Mouse (Mus musculus): ENCODE measurements around the gene Rcbtb2. TPM values are rescaled to one million over a fixed set of nuclear protein-coding genes. Genes with fewer than 3 reads are reported as not detected.

Gene Rcbtb2
- total and polyA plus RNA-seq, 3 experiments = 34.1 to 49.0 (median 36.9) TPM

GRCm38 (mm10) chr14:73132731-73133130, 9.9 kb downstream of the Rcbtb2 start:
- Histone ChIP-seq H3K27me3 (replicated peaks) (no peaks in the 10 kb centered on the region), H3K36me3 (replicated peaks in 1 of 2; ENCODE audit: control insufficient read depth in 1 of 2, insufficient read depth in 1 of 2, low read length in 1 of 2) (no peaks in the 10 kb centered on the region), H3K9me3 (replicated peaks; ENCODE audit: low read length) (no peaks in the 10 kb centered on the region), H3K79me2 (replicated peaks; ENCODE audit: control insufficient read depth, extremely low read depth, insufficient read depth, poor library complexity, severe bottlenecking) (no peaks in the 10 kb centered on the region), H3K4me2 (ENCODE audit: insufficient read depth, low read depth, poor library complexity, severe bottlenecking) (no peak overlapping the region), H3K4me1 (ENCODE audit: control insufficient read depth in 1 of 2, insufficient read depth in 2 of 2) (peaks cover 0 to 10% of the 10 kb centered on the region in 2 experiments; a peak in 2 of 4 replicates), H3K27ac (ENCODE audit: insufficient read depth, low read depth) (no peak overlapping the region), H3K4me3 (replicated peaks in 1 of 3; ENCODE audit: low read depth in 2 of 3, low read length in 2 of 3, poor library complexity in 1 of 3) (no peak overlapping the region), H3K9ac (ENCODE audit: insufficient read depth, low read depth) (no peak overlapping the region)
- in situ Hi-C loops (cut with MboI; ENCODE audit: low pct_ligation_motif_present, low pct_unique_long_range_greater_than_20kb, low sequenced_read_pairs) = loop anchor here (10.0 kb wide), 1 partner anchor 102 kb away; the partner anchor contains the start of gene Lpar6
- no peak for DNase-seq (ENCODE audit: extremely low read depth)
- no peak for TF ChIP-seq JUND (conservative IDR thresholded peaks at IDR 0.05; ENCODE audit: low read depth, low read length)
- no peak for TF ChIP-seq ZKSCAN1 (IDR thresholded peaks at IDR 0.05; ENCODE audit: borderline replicate concordance, low read depth, low read length)
- no peak for TF ChIP-seq BHLHE40 (IDR thresholded peaks at IDR 0.05; ENCODE audit: low read depth, low read length)
- no peak for TF ChIP-seq POLR2AphosphoS2 (IDR thresholded peaks at IDR 0.05; ENCODE audit: low read depth, low read length)
- TF ChIP-seq TCF12 (IDR thresholded peaks at IDR 0.05; ENCODE audit: low read depth, low read length) = no peak
- TF ChIP-seq JUN (IDR thresholded peaks at IDR 0.05; ENCODE audit: insufficient read depth, low read depth, low read length) = no peak
- no peak for TF ChIP-seq RAD21 (IDR thresholded peaks at IDR 0.05; ENCODE audit: low read depth, low read length)
- no peak for TF ChIP-seq ETS1 (conservative IDR thresholded peaks at IDR 0.05; ENCODE audit: low read depth, low read length)
- dilution Hi-C loops (cut with MboI; ENCODE audit: extremely low pct_ligation_motif_present, extremely low pct_unique_long_range_greater_than_20kb, low sequenced_read_pairs) = no loop called here

- no peak for TF ChIP-seq MXI1 (IDR thresholded peaks at IDR 0.05; ENCODE audit: low read depth, low read length)
- TF ChIP-seq NELFE (IDR thresholded peaks at IDR 0.05; ENCODE audit: low read depth, low read length) = no peak
- no peak for TF ChIP-seq SMC3 (IDR thresholded peaks at IDR 0.05; ENCODE audit: low read depth, low read length)
- H3K4me1 ChIP-seq (ENCODE audit: control insufficient read depth in 1 of 2, insufficient read depth in 2 of 2) = peaks cover 0 to 2% of the 10 kb centered on the region in 2 experiments; a peak in 2 of 4 replicates
- H3K9ac ChIP-seq (ENCODE audit: insufficient read depth, low read depth) = no peak overlapping the region
- H3K36me3 ChIP-seq (replicated peaks in 1 of 2; ENCODE audit: control insufficient read depth in 1 of 2, insufficient read depth in 1 of 2, low read length in 1 of 2) = no peaks in the 10 kb centered on the region
- DNase-seq (ENCODE audit: extremely low read depth) = no peak
- in situ Hi-C loops (cut with MboI; ENCODE audit: low pct_ligation_motif_present, low pct_unique_long_range_greater_than_20kb, low sequenced_read_pairs) = loop anchor here (10.0 kb wide), 1 partner anchor 98 kb away; the partner anchor contains the start of gene Lpar6
- H3K9me3 ChIP-seq (replicated peaks; ENCODE audit: low read length) = no peaks in the 10 kb centered on the region
- H3K79me2 ChIP-seq (replicated peaks; ENCODE audit: control insufficient read depth, extremely low read depth, insufficient read depth, poor library complexity, severe bottlenecking) = no peaks in the 10 kb centered on the region
- H3K27me3 ChIP-seq (replicated peaks) = no peaks in the 10 kb centered on the region
- H3K4me3 ChIP-seq (replicated peaks in 1 of 3; ENCODE audit: low read depth in 2 of 3, low read length in 2 of 3, poor library complexity in 1 of 3) = no peak overlapping the region
- no peak overlapping the region for H3K27ac ChIP-seq (ENCODE audit: insufficient read depth, low read depth)
- dilution Hi-C loops (cut with MboI; ENCODE audit: extremely low pct_ligation_motif_present, extremely low pct_unique_long_range_greater_than_20kb, low sequenced_read_pairs) = no loop called here
- H3K4me2 ChIP-seq (ENCODE audit: insufficient read depth, low read depth, poor library complexity, severe bottlenecking) = no peak overlapping the region
Observed at GRCm38 (mm10) chr14:73137234-73137633, 14.4 kb downstream of the Rcbtb2 start.

- Histone ChIP-seq H3K9ac (ENCODE audit: insufficient read depth, low read depth) (no peak overlapping the region), H3K9me3 (replicated peaks; ENCODE audit: low read length) (no peaks in the 10 kb centered on the region), H3K27me3 (replicated peaks) (no peaks in the 10 kb centered on the region), H3K36me3 (replicated peaks in 1 of 2; ENCODE audit: control insufficient read depth in 1 of 2, insufficient read depth in 1 of 2, low read length in 1 of 2) (no peaks in the 10 kb centered on the region), H3K79me2 (replicated peaks; ENCODE audit: control insufficient read depth, extremely low read depth, insufficient read depth, poor library complexity, severe bottlenecking) (no peaks in the 10 kb centered on the region), H3K4me2 (ENCODE audit: insufficient read depth, low read depth, poor library complexity, severe bottlenecking) (no peak overlapping the region), H3K4me3 (replicated peaks in 1 of 3; ENCODE audit: low read depth in 2 of 3, low read length in 2 of 3, poor library complexity in 1 of 3) (no peak overlapping the region), H3K4me1 (ENCODE audit: control insufficient read depth in 1 of 2, insufficient read depth in 2 of 2) (peaks cover 0 to 6% of the 10 kb centered on the region in 2 experiments; a peak in 2 of 4 replicates), H3K27ac (ENCODE audit: insufficient read depth, low read depth) (no peak overlapping the region)
- TF ChIP-seq HCFC1 (IDR thresholded peaks at IDR 0.05; ENCODE audit: low read depth, low read length) = no peak
- TF ChIP-seq MAFK (IDR thresholded peaks at IDR 0.05; ENCODE audit: insufficient replicate concordance, low read length) = no peak
- TF ChIP-seq CHD1 (IDR thresholded peaks at IDR 0.05; ENCODE audit: low read depth, low read length) = no peak
- no peak for TF ChIP-seq SMC3 (IDR thresholded peaks at IDR 0.05; ENCODE audit: low read depth, low read length)
- TF ChIP-seq ZNF384 (IDR thresholded peaks at IDR 0.05; ENCODE audit: low read depth, low read length) = no peak
- TF ChIP-seq CTCF (conservative IDR thresholded peaks at IDR 0.05 in 1 of 2, IDR thresholded peaks at IDR 0.05 in 1 of 2; ENCODE audit: low read depth in 2 of 2, low read length in 2 of 2) = no peak
- no peak for TF ChIP-seq MAX (IDR thresholded peaks at IDR 0.05; ENCODE audit: low read length)
- TF ChIP-seq MAZ (IDR thresholded peaks at IDR 0.05; ENCODE audit: low read depth, low read length) = no peak
- TF ChIP-seq JUN (IDR thresholded peaks at IDR 0.05; ENCODE audit: insufficient read depth, low read depth, low read length) = no peak
- TF ChIP-seq RAD21 (IDR thresholded peaks at IDR 0.05; ENCODE audit: low read depth, low read length) = no peak
- TF ChIP-seq POLR2A (IDR thresholded peaks at IDR 0.05; ENCODE audit: low read depth, low read length) = no peak
- no peak for TF ChIP-seq NRF1 (IDR thresholded peaks at IDR 0.05; ENCODE audit: low read depth, low read length)
- TF ChIP-seq EP300 (IDR thresholded peaks at IDR 0.05; ENCODE audit: low read length) = no peak
- no peak for TF ChIP-seq NELFE (IDR thresholded peaks at IDR 0.05; ENCODE audit: low read depth, low read length)
- dilution Hi-C loops (cut with MboI; ENCODE audit: extremely low pct_ligation_motif_present, extremely low pct_unique_long_range_greater_than_20kb, low sequenced_read_pairs) = no loop called here
- no peak for DNase-seq (ENCODE audit: extremely low read depth)
- in situ Hi-C loops (cut with MboI; ENCODE audit: low pct_ligation_motif_present, low pct_unique_long_range_greater_than_20kb, low sequenced_read_pairs) = loop anchor here (10.0 kb wide), 1 partner anchor 96 kb away; the partner anchor contains the start of gene Lpar6
Observed at GRCm38 (mm10) chr14:73138483-73138882, 15.6 kb downstream of the Rcbtb2 start.

Measured in CH12.LX (cell line).